Mouse (Mus musculus) brain, embryonic 18.5 days (tissue): ENCODE results near the gene Igf2bp1.

Experiments
- DNase-seq: peaks from one replicate; pipeline ENCODE4 v3.0.0-alpha.2; 2012; ENCODE audit warnings: low read depth, low spot score

Igf2bp1 gene

GRCm38 (mm10) chr11:96007516-96008235 lies 1.9 kb upstream of the Igf2bp1 start:
- no peak for DNase-seq

- DNase-seq: no peak
Measured at GRCm38 (mm10) chr11:96006852-96007515, 1.2 kb upstream of the Igf2bp1 start.

GRCm38 (mm10) chr11:96006367-96006851 lies 669 bp upstream of the Igf2bp1 start:
- DNase-seq: no peak

GRCm38 (mm10) chr11:96004793-96005402 lies 842 bp downstream of the Igf2bp1 start:
- no peak for DNase-seq

- no peak for DNase-seq
Measured at GRCm38 (mm10) chr11:96003969-96004792, 1.6 kb downstream of the Igf2bp1 start.

GRCm38 (mm10) chr11:96003100-96003900 lies 2.4 kb downstream of the Igf2bp1 start:
- DNase-seq: no peak

GRCm38 (mm10) chr11:95994151-95994550 lies 11.6 kb downstream of the Igf2bp1 start:
- DNase-seq: no peak

GRCm38 (mm10) chr11:95990886-95991708 lies 14.6 kb downstream of the Igf2bp1 start:
- DNase-seq: no peak

GRCm38 (mm10) chr11:95990431-95990830 lies 15.3 kb downstream of the Igf2bp1 start:
- no peak for DNase-seq

- no peak for DNase-seq
Measured at GRCm38 (mm10) chr11:95989864-95990263, 15.9 kb downstream of the Igf2bp1 start.

GRCm38 (mm10) chr11:95988533-95988932 lies 17.2 kb downstream of the Igf2bp1 start:
- no peak for DNase-seq

GRCm38 (mm10) chr11:95987854-95988447 lies 17.8 kb downstream of the Igf2bp1 start:
- no peak for DNase-seq

GRCm38 (mm10) chr11:95982475-95982874 lies 23.3 kb downstream of the Igf2bp1 start:
- no peak for DNase-seq

- DNase-seq: no peak
Measured at GRCm38 (mm10) chr11:95981804-95982203, 23.9 kb downstream of the Igf2bp1 start.

GRCm38 (mm10) chr11:95980762-95981418 lies 24.9 kb downstream of the Igf2bp1 start:
- no peak for DNase-seq

GRCm38 (mm10) chr11:95978487-95978886 lies 27.3 kb downstream of the Igf2bp1 start:
- DNase-seq: no peak

- no peak for DNase-seq
Measured at GRCm38 (mm10) chr11:95976290-95976689, 29.4 kb downstream of the Igf2bp1 start.

GRCm38 (mm10) chr11:95975694-95976093 lies 30.0 kb downstream of the Igf2bp1 start:
- no peak for DNase-seq

- no peak for DNase-seq
Measured at GRCm38 (mm10) chr11:95973187-95973586, 32.6 kb downstream of the Igf2bp1 start.
